Mouse (Mus musculus): ENCODE measurements at regions not wholly inside any gene's neighbourhood (a gene's known extent, or its start where the extent isn't known, plus 50 kb on each side); places are given as distances from the start of the nearest gene placed in this dataset.

GRCm38 (mm10) chr1:155041592-155041991 is 57.8 kb downstream of the Ier5 start:
- no peaks in the 10 kb centered on the region for H3K36me3 ChIP-seq (ENCODE audit: insufficient read depth, low read length)
- peak overlapping the region; percentile 84; the same call in 1 of the 2 replicates for H3K27ac ChIP-seq (ENCODE audit: low read length)
- H3K4me2 ChIP-seq (replicated peaks; ENCODE audit: low read depth, low read length): no peak overlapping the region
- ATAC-seq (ENCODE audit: low FRiP score, low TSS enrichment): no peak
- H3K9me3 ChIP-seq (ENCODE audit: low read length): no peaks in the 10 kb centered on the region
- no peak overlapping the region for H3K4me3 ChIP-seq (ENCODE audit: low read length)
- 41% methylated on average over 5 of the region's 5 CpGs for WGBS
- H3K4me1 ChIP-seq (ENCODE audit: insufficient read depth, low read length): peaks cover 34% of the 10 kb centered on the region
- no peak overlapping the region for H3K9ac ChIP-seq (replicated peaks; ENCODE audit: low read length)
- no peaks in the 10 kb centered on the region for H3K27me3 ChIP-seq (ENCODE audit: insufficient read depth, low read length)

GRCm38 (mm10) chr1:155040939-155041371 is 58.5 kb downstream of the Ier5 start:
- 22% methylated on average over 1 of the region's 1 CpGs for WGBS
- Histone ChIP-seq H3K4me1 (ENCODE audit: insufficient read depth, low read length) (peaks cover 34% of the 10 kb centered on the region), H3K9ac (replicated peaks; ENCODE audit: low read length) (no peak overlapping the region), H3K9me3 (ENCODE audit: low read length) (no peaks in the 10 kb centered on the region), H3K27ac (ENCODE audit: low read length) (peak overlapping the region; percentile 84), H3K36me3 (ENCODE audit: insufficient read depth, low read length) (no peaks in the 10 kb centered on the region), H3K4me2 (replicated peaks; ENCODE audit: low read depth, low read length) (no peak overlapping the region), H3K4me3 (ENCODE audit: low read length) (no peak overlapping the region), H3K27me3 (ENCODE audit: insufficient read depth, low read length) (no peaks in the 10 kb centered on the region)
- peak; percentile 89 for ATAC-seq (ENCODE audit: low FRiP score, low TSS enrichment)

- Histone ChIP-seq H3K36me3 (ENCODE audit: insufficient read depth, low read length) (no peaks in the 10 kb centered on the region), H3K9ac (replicated peaks; ENCODE audit: low read length) (0 out of 2 replicates have a peak overlapping the region, but pooled peaks have one; percentile 3), H3K4me1 (ENCODE audit: insufficient read depth, low read length) (peaks cover 34% of the 10 kb centered on the region), H3K4me2 (replicated peaks; ENCODE audit: low read depth, low read length) (no peak overlapping the region), H3K9me3 (ENCODE audit: low read length) (no peaks in the 10 kb centered on the region), H3K27ac (ENCODE audit: low read length) (peak overlapping the region; percentile 84), H3K27me3 (ENCODE audit: insufficient read depth, low read length) (no peaks in the 10 kb centered on the region), H3K4me3 (ENCODE audit: low read length) (no peak overlapping the region)
- 25% methylated on average over 7 of the region's 9 CpGs for WGBS
- ATAC-seq (ENCODE audit: low FRiP score, low TSS enrichment): peak; percentile 62
These were observed 59.2 kb downstream of the Ier5 start for GRCm38 (mm10) chr1:155040086-155040726.

- Histone ChIP-seq H3K4me2 (replicated peaks; ENCODE audit: low read depth, low read length) (no peak overlapping the region), H3K27me3 (ENCODE audit: insufficient read depth, low read length) (no peaks in the 10 kb centered on the region), H3K4me1 (ENCODE audit: insufficient read depth, low read length) (peaks cover 34% of the 10 kb centered on the region), H3K36me3 (ENCODE audit: insufficient read depth, low read length) (no peaks in the 10 kb centered on the region), H3K9ac (replicated peaks; ENCODE audit: low read length) (no peak overlapping the region), H3K27ac (ENCODE audit: low read length) (peak overlapping the region; percentile 84), H3K4me3 (ENCODE audit: low read length) (no peak overlapping the region), H3K9me3 (ENCODE audit: low read length) (no peaks in the 10 kb centered on the region)
- 59% methylated on average over 11 of the region's 11 CpGs for WGBS
- ATAC-seq (ENCODE audit: low FRiP score, low TSS enrichment): peak; percentile 74; the same call in 1 of the 2 replicates
These were observed 60.5 kb downstream of the Ier5 start for GRCm38 (mm10) chr1:155038631-155039625.

GRCm38 (mm10) chr1:155037479-155037878 is 62.0 kb downstream of the Ier5 start:
- 86% methylated on average over 3 of the region's 3 CpGs for WGBS
- H3K27me3 ChIP-seq (ENCODE audit: insufficient read depth, low read length): no peaks in the 10 kb centered on the region
- H3K9me3 ChIP-seq (ENCODE audit: low read length): no peaks in the 10 kb centered on the region
- no peak overlapping the region for H3K9ac ChIP-seq (replicated peaks; ENCODE audit: low read length)
- H3K4me2 ChIP-seq (replicated peaks; ENCODE audit: low read depth, low read length): no peak overlapping the region
- no peaks in the 10 kb centered on the region for H3K36me3 ChIP-seq (ENCODE audit: insufficient read depth, low read length)
- no peak overlapping the region for H3K27ac ChIP-seq (ENCODE audit: low read length)
- ATAC-seq (ENCODE audit: low FRiP score, low TSS enrichment): no peak
- no peak overlapping the region for H3K4me3 ChIP-seq (ENCODE audit: low read length)
- H3K4me1 ChIP-seq (ENCODE audit: insufficient read depth, low read length): peaks cover 34% of the 10 kb centered on the region

- Histone ChIP-seq H3K9me3 (ENCODE audit: low read length) (peaks cover 6% of the 10 kb centered on the region; the same call in 1 of the 2 replicates), H3K4me1 (ENCODE audit: insufficient read depth, low read length) (peaks cover 44% of the 10 kb centered on the region), H3K4me3 (ENCODE audit: low read length) (no peak overlapping the region), H3K9ac (replicated peaks; ENCODE audit: low read length) (no peak overlapping the region), H3K4me2 (replicated peaks; ENCODE audit: low read depth, low read length) (no peak overlapping the region), H3K27ac (ENCODE audit: low read length) (peak overlapping the region; percentile 71), H3K27me3 (ENCODE audit: insufficient read depth, low read length) (no peaks in the 10 kb centered on the region), H3K36me3 (ENCODE audit: insufficient read depth, low read length) (no peaks in the 10 kb centered on the region)
- 17% methylated on average over 9 of the region's 9 CpGs for WGBS
- ATAC-seq (ENCODE audit: low FRiP score, low TSS enrichment): peak; percentile 68
These were observed 68.5 kb downstream of the Ier5 start for GRCm38 (mm10) chr1:155030908-155031307.

GRCm38 (mm10) chr1:155029195-155029879 is 70.1 kb downstream of the Ier5 start:
- peaks cover 44% of the 10 kb centered on the region for H3K4me1 ChIP-seq (ENCODE audit: insufficient read depth, low read length)
- no peaks in the 10 kb centered on the region for H3K27me3 ChIP-seq (ENCODE audit: insufficient read depth, low read length)
- no peaks in the 10 kb centered on the region for H3K36me3 ChIP-seq (ENCODE audit: insufficient read depth, low read length)
- no peak overlapping the region for H3K27ac ChIP-seq (ENCODE audit: low read length)
- ATAC-seq (ENCODE audit: low FRiP score, low TSS enrichment): no peak
- H3K9me3 ChIP-seq (ENCODE audit: low read length): peaks cover 6% of the 10 kb centered on the region; the same call in 1 of the 2 replicates
- peak overlapping the region; percentile 45; the same call in 1 of the 2 replicates for H3K9ac ChIP-seq (replicated peaks; ENCODE audit: low read length)
- peak overlapping the region; percentile 31 for H3K4me2 ChIP-seq (replicated peaks; ENCODE audit: low read depth, low read length)
- H3K4me3 ChIP-seq (ENCODE audit: low read length): no peak overlapping the region
- 60% methylated on average over 17 of the region's 17 CpGs for WGBS

- WGBS: 30% methylated on average over 5 of the region's 5 CpGs
- ATAC-seq (ENCODE audit: low FRiP score, low TSS enrichment): no peak
- Histone ChIP-seq H3K27me3 (ENCODE audit: insufficient read depth, low read length) (no peaks in the 10 kb centered on the region), H3K36me3 (ENCODE audit: insufficient read depth, low read length) (no peaks in the 10 kb centered on the region), H3K9me3 (ENCODE audit: low read length) (peaks cover 6% of the 10 kb centered on the region; the same call in 1 of the 2 replicates), H3K9ac (replicated peaks; ENCODE audit: low read length) (peak overlapping the region; percentile 45; the same call in 1 of the 2 replicates), H3K27ac (ENCODE audit: low read length) (no peak overlapping the region), H3K4me2 (replicated peaks; ENCODE audit: low read depth, low read length) (peak overlapping the region; percentile 31), H3K4me1 (ENCODE audit: insufficient read depth, low read length) (peaks cover 44% of the 10 kb centered on the region), H3K4me3 (ENCODE audit: low read length) (no peak overlapping the region)
These were observed 70.7 kb downstream of the Ier5 start for GRCm38 (mm10) chr1:155028735-155029134.

GRCm38 (mm10) chr1:155028147-155028546 is 71.3 kb downstream of the Ier5 start:
- no peak overlapping the region for H3K4me3 ChIP-seq (ENCODE audit: low read length)
- H3K4me2 ChIP-seq (replicated peaks; ENCODE audit: low read depth, low read length): no peak overlapping the region
- H3K9me3 ChIP-seq (ENCODE audit: low read length): peaks cover 6% of the 10 kb centered on the region; the same call in 1 of the 2 replicates
- no peak overlapping the region for H3K9ac ChIP-seq (replicated peaks; ENCODE audit: low read length)
- peaks cover 46% of the 10 kb centered on the region for H3K4me1 ChIP-seq (ENCODE audit: insufficient read depth, low read length)
- ATAC-seq (ENCODE audit: low FRiP score, low TSS enrichment): no peak
- WGBS: 57% methylated on average over 6 of the region's 6 CpGs
- no peaks in the 10 kb centered on the region for H3K27me3 ChIP-seq (ENCODE audit: insufficient read depth, low read length)
- no peaks in the 10 kb centered on the region for H3K36me3 ChIP-seq (ENCODE audit: insufficient read depth, low read length)
- H3K27ac ChIP-seq (ENCODE audit: low read length): peak overlapping the region; percentile 76
